Mouse (Mus musculus) heart, postnatal 14 days (tissue): ENCODE measurements around the gene Susd2. TPM values are rescaled to one million over a fixed set of nuclear protein-coding genes. Genes with fewer than 3 reads are reported as not detected.

Experiments used
- total RNA-seq, 2 experiments: library from RNA; stranded (reverse); gene quantifications; 2 replicates each; pipeline ENCODE4 v1.2.3; 2021

Susd2 gene
- total RNA-seq, 2 experiments from 2014 or later = 2.4 to 2.5 TPM

Other genes with a start within 250 kb of the Susd2 start
- gene Upb1, start 242.9 kb downstream of the Susd2 start, total RNA-seq = under 1 TPM; 0.22 to 0.34 TPM
- gene Snrpd3, start 126.5 kb downstream of the Susd2 start, total RNA-seq = 10 to 100 TPM; 56.0 to 68.3 TPM
- gene Gucd1, start 126.0 kb downstream of the Susd2 start, total RNA-seq = 10 to 100 TPM; 43.8 to 45.5 TPM
- 1 to 10 TPM; 1.3 to 1.5 TPM for gene Lrrc75b, start 83.7 kb downstream of the Susd2 start, total RNA-seq
- not detected for gene Ggt1, start 82.4 kb downstream of the Susd2 start, total RNA-seq
- gene Ggt5, start 54.7 kb downstream of the Susd2 start, total RNA-seq = 10 to 100 TPM in 1 of 2 experiments, 1 to 10 TPM in 1; 8.3 to 10.7 TPM
- 10 to 100 TPM; 23.0 to 24.8 TPM for gene Cabin1, start 120.3 kb upstream of the Susd2 start, total RNA-seq
- 10 to 100 TPM; 44.8 to 61.1 TPM for gene Ddt, start 129.4 kb upstream of the Susd2 start, total RNA-seq
- gene Gm20441, start 136.9 kb upstream of the Susd2 start, total RNA-seq = not detected
- 1 to 10 TPM; 1.8 to 4.3 TPM for gene Gstt3, start 137.4 kb upstream of the Susd2 start, total RNA-seq
- 1 to 10 TPM; 7.0 to 9.1 TPM for gene Gstt1, start 154.6 kb upstream of the Susd2 start, total RNA-seq
- gene Gstt4, start 178.5 kb upstream of the Susd2 start, total RNA-seq = not detected
- 10 to 100 TPM in 1 of 2 experiments, 1 to 10 TPM in 1; 9.4 to 12.1 TPM for gene Gstt2, start 193.4 kb upstream of the Susd2 start, total RNA-seq
- 100 to 1,000 TPM; 215 to 220 TPM for gene Mif, start 216.2 kb upstream of the Susd2 start, total RNA-seq
- under 1 TPM in 1 of 2 experiments, not detected in 1; 0.51 TPM for gene Derl3, start 249.4 kb upstream of the Susd2 start, total RNA-seq